Mouse (Mus musculus) kidney, embryonic 14.5 days (tissue): ENCODE results near the gene Apoc2. TPM values are rescaled to one million over a fixed set of nuclear protein-coding genes. Genes with fewer than 3 reads are reported as not detected.

Source experiments
- ATAC-seq: fragments of 200-750 bp; cut with Nextera tagmentation; 2 replicates; pipeline ENCODE4 v1.8.0; 2017; ENCODE audit warnings: moderate number of reproducible peaks, mild to moderate bottlenecking, moderate TSS enrichment, moderate library complexity; ENCODE audit not compliant: low FRiP score, low TSS enrichment
- H3K27ac ChIP-seq: fragments of 300-500 bp; sonication (generic); 2 replicates; pipeline ENCODE4 v1.5.1; 2014; ENCODE audit warnings: low read depth, mild to moderate bottlenecking, low read length, moderate library complexity, mixed read lengths
- H3K27me3 ChIP-seq: fragments of 300-500 bp; sonication (generic); 2 replicates; pipeline ENCODE4 v1.6.1; 2014; ENCODE audit warnings: mild to moderate bottlenecking, low read length; ENCODE audit not compliant: control insufficient read depth, insufficient read depth
- H3K36me3 ChIP-seq: fragments of 300-500 bp; sonication (generic); 2 replicates; pipeline ENCODE4 v1.6.1; 2014; ENCODE audit warnings: low read length, mixed read lengths; ENCODE audit not compliant: control insufficient read depth, insufficient read depth
- H3K4me1 ChIP-seq: fragments of 300-500 bp; sonication (generic); 2 replicates; pipeline ENCODE4 v1.6.1; 2014; ENCODE audit warnings: low read length, mixed read lengths; ENCODE audit not compliant: control insufficient read depth, insufficient read depth
- H3K4me2 ChIP-seq: fragments of 300-500 bp; sonication (generic); replicated peaks from 2 replicates; pipeline ENCODE4 v1.6.1; 2014; ENCODE audit warnings: low read depth, mild to moderate bottlenecking, low read length
- H3K4me3 ChIP-seq: fragments of 300-500 bp; sonication (generic); 2 replicates; pipeline ENCODE4 v1.5.1; 2014; ENCODE audit warnings: mild to moderate bottlenecking, low read length
- H3K9ac ChIP-seq: fragments of 300-500 bp; sonication (generic); 2 replicates; pipeline ENCODE4 v1.6.1; 2014; ENCODE audit warnings: low read depth, mild to moderate bottlenecking, low read length, moderate library complexity
- H3K9me3 ChIP-seq: fragments of 300-500 bp; sonication (generic); 2 replicates; pipeline ENCODE4 v1.6.1; 2016; ENCODE audit warnings: low read length; ENCODE audit not compliant: control insufficient read depth
- WGBS: fragments of 180-500 bp; shearing (Covaris S2); extraction: QIAGEN DNeasy Blood & Tissue Kit; methylation state at CpG from one replicate; pipeline ENCODE4 v1.1.7; 2014; 5-methylcytosine and 5-hydroxymethylcytosine counted together
- polyA plus RNA-seq: library from polyadenylated mRNA; unstranded; fragments of >200 nt; fragmentation: Nextera tagmentation; extraction: Ambion mirVana; gene quantifications from 2 replicates; pipeline ENCODE4 v1.2.1, GENCODE M21; 2014

Gene Apoc2
- polyA plus RNA-seq, 1 experiment from 2014 or later, result 1.2 TPM

DNA sequence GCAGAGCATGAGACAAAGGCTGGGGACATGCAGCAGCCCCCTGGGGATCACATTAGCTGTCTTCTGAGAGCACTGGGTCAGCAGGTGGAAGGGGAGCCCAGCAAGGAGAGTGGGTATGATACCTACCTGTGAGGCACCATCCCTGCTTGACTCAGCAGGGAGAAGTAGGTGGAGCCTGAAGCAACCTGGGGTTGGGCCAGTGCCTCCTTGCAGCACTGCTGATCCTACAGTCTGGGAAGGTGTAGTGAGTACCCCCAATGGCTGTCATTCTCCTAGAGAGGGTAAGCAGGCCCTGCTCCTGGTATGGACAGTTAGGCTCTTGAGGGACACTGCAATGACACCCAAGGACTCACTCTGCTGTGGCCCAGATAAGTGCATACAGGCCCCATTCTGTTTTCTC lies 45.5 kb downstream of the Apoc2 start:
- H3K27ac ChIP-seq, result no peak overlapping the region
- no peak overlapping the region for H3K9ac ChIP-seq
- H3K4me2 ChIP-seq, result no peak overlapping the region
- ATAC-seq, result no peak
- no peaks in the 10 kb centered on the region for H3K27me3 ChIP-seq
- H3K4me3 ChIP-seq, result no peak overlapping the region
- peaks cover 49% of the 10 kb centered on the region for H3K36me3 ChIP-seq
- no peaks in the 10 kb centered on the region for H3K9me3 ChIP-seq
- 0 out of 2 replicates have a peak, but pooled peaks cover 4% of the 10 kb centered on the region for H3K4me1 ChIP-seq

DNA sequence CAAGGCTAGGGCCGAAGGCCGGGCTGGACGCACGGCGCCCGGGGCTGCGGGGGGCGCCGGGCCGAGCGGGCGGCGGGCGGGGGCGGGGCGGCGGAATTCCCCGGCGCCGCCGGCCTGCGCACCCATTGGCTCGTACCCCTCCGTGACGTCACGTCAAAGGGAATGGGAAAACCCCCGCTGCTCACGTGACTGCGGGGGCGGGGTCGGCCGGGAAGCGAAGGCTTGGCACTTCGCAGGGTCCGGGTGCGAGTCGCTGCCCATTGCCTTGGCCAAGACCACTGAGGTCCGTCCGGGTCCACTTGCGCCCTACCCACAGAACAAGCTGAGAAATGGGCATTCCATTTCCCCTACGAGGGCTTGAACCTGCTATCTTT lies 48.4 kb downstream of the Apoc2 start, which contains the start of gene Relb:
Relb (minus strand) TSS at position 78 of the 374 bp plus-strand sequence.
- peak within 1 kb of the TSS; percentile 96 for H3K4me2 ChIP-seq
- H3K9me3 ChIP-seq, result no peaks in the 10 kb centered on the region
- H3K4me1 ChIP-seq, result 0 out of 2 replicates have a peak, but pooled peaks cover 4% of the 10 kb centered on the region
- H3K27me3 ChIP-seq, result no peaks in the 10 kb centered on the region
- WGBS, result under 1% methylated on average over 40 of the region's 41 CpGs
- peak within 1 kb of the TSS; percentile 58 for H3K9ac ChIP-seq
- H3K4me3 ChIP-seq, result peak within 1 kb of the TSS; percentile 80
- peak; percentile 65 for ATAC-seq
- peaks cover 20% of the 10 kb centered on the region for H3K36me3 ChIP-seq
- peak within 1 kb of the TSS; percentile 91 for H3K27ac ChIP-seq

DNA sequence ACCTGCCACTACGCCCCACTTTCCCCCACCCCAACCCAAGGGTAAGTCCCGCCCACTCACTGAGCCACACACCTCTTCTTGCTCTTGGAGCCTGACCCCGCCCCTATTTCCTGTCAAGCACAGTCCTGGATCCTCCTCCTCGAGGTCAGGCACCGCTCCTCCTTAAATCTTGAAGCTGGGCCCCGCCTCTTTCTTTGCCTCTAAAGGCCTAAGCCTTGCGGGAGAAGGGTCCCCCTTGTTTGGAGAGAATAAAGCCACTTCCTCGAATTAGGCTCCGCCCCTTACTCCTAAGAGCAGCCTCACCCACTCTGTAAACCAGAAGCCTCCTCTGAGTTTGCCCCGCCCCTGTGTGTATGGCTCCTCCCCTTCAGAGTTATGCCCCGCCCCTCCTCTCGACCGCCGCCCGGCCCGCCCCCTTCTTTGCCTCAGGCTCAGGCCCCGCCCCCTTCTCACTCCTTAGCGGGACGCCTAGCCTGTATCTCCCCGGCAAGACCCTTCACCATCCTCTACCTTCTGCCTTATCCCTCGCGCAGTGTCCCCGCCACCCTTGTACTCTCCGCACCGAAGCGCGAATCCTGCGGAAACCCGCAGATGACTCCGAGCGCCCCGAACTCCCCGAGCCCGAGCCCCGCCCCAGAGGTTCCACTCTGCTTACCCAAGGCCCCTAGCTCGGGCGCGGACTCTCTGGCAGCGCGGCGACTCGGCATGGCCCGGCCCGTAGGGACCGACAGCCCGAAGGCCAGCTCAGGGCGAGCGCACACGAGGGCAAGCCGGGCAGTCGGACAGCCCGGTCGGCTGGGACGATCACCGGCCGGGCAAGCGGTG lies 49.0 kb downstream of the Apoc2 start:
- WGBS, result 2% methylated on average over 57 of the region's 57 CpGs
- Histone ChIP-seq H3K4me2 (peak overlapping the region; percentile 96), H3K9ac (peak overlapping the region; percentile 58), H3K9me3 (no peaks in the 10 kb centered on the region), H3K4me1 (0 out of 2 replicates have a peak, but pooled peaks cover 4% of the 10 kb centered on the region), H3K36me3 (peaks cover 14% of the 10 kb centered on the region), H3K4me3 (peak overlapping the region; percentile 80), H3K27ac (peak overlapping the region; percentile 91), H3K27me3 (no peaks in the 10 kb centered on the region)
- peak; percentile 93 for ATAC-seq

GRCm38 (mm10) chr7:19628192-19628535 lies 49.6 kb downstream of the Apoc2 start:
- Histone ChIP-seq H3K27me3 (no peaks in the 10 kb centered on the region), H3K27ac (peak overlapping the region; percentile 48; the same call in 1 of the 2 replicates), H3K4me2 (peak overlapping the region; percentile 96), H3K4me3 (peak overlapping the region; percentile 80), H3K9me3 (no peaks in the 10 kb centered on the region), H3K4me1 (0 out of 2 replicates have a peak, but pooled peaks cover 4% of the 10 kb centered on the region), H3K9ac (no peak overlapping the region), H3K36me3 (peaks cover 8% of the 10 kb centered on the region)
- 14% methylated on average over 17 of the region's 17 CpGs for whole genome bisulfite sequencing
- no peak; the same call in 1 of the 2 replicates for ATAC-seq

GRCm38 (mm10) chr7:19627721-19628120 lies 50.0 kb downstream of the Apoc2 start:
- Histone ChIP-seq H3K4me3 (peak overlapping the region; percentile 80; the same call in 1 of the 2 replicates), H3K27me3 (no peaks in the 10 kb centered on the region), H3K36me3 (peaks cover 5% of the 10 kb centered on the region; the same call in 1 of the 2 replicates), H3K27ac (peak overlapping the region; percentile 48; the same call in 1 of the 2 replicates), H3K9me3 (no peaks in the 10 kb centered on the region), H3K4me2 (peak overlapping the region; percentile 96; the same call in 1 of the 2 replicates), H3K4me1 (0 out of 2 replicates have a peak, but pooled peaks cover 4% of the 10 kb centered on the region), H3K9ac (no peak overlapping the region)
- WGBS, result 83% methylated on average over 3 of the region's 3 CpGs
- no peak for ATAC-seq

- Histone ChIP-seq H3K27ac (no peak overlapping the region), H3K9me3 (no peaks in the 10 kb centered on the region), H3K4me2 (no peak overlapping the region), H3K4me3 (no peak overlapping the region), H3K27me3 (no peaks in the 10 kb centered on the region), H3K9ac (no peak overlapping the region), H3K4me1 (0 out of 2 replicates have a peak, but pooled peaks cover 3% of the 10 kb centered on the region), H3K36me3 (no peaks in the 10 kb centered on the region)
- no peak for ATAC-seq
- WGBS, result 76% methylated on average over 2 of the region's 2 CpGs
Measured at GRCm38 (mm10) chr7:19623433-19623832, 54.3 kb downstream of the Apoc2 start.

DNA sequence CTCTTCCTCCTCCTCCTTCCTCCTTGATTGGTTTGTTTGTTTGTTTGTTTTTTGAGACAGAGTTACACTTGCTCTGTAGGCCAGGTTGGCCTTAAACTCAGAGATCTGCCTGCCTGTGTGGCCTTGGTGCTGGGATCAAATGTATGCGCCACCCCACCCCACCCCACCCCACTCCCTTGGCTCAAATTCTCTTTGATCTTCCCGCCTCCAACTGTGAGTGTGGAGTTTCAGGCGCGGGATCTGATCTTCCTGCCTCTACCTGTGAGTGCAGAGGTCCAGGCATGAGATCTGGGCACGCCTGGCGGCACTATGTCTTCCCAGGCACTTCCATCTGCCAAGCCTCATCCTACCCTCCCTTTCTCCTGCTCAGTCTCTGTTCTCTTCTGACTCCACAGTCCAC lies 55.5 kb downstream of the Apoc2 start:
- Histone ChIP-seq H3K4me3 (no peak overlapping the region), H3K27ac (no peak overlapping the region), H3K9ac (no peak overlapping the region), H3K36me3 (no peaks in the 10 kb centered on the region), H3K9me3 (no peaks in the 10 kb centered on the region), H3K4me2 (no peak overlapping the region), H3K27me3 (no peaks in the 10 kb centered on the region), H3K4me1 (0 out of 2 replicates have a peak, but pooled peaks cover 3% of the 10 kb centered on the region)
- ATAC-seq, result no peak
- 24% methylated on average over 6 of the region's 6 CpGs for WGBS
